Mouse (Mus musculus) intestine, embryonic 16.5 days (tissue): Measurements from ENCODE around the gene Dusp15. TPM values are rescaled to one million over a fixed set of nuclear protein-coding genes. Genes with fewer than 3 reads are reported as not detected.

ENCODE experiments used
- ATAC-seq: fragments of 200-750 bp; cut with Nextera tagmentation; 2 replicates; pipeline ENCODE4 v1.8.0; 2017; ENCODE audit warnings: moderate TSS enrichment, moderate library complexity
- H3K27ac ChIP-seq: fragments of 300-500 bp; sonication (generic); 2 replicates; pipeline ENCODE4 v1.5.1; 2014; ENCODE audit warnings: mild to moderate bottlenecking, low read length
- H3K27me3 ChIP-seq: fragments of 300-500 bp; sonication (generic); replicated peaks from 2 replicates; pipeline ENCODE4 v1.6.1; 2014; ENCODE audit warnings: low read length, control low read depth, mixed read lengths; ENCODE audit not compliant: control insufficient read depth, insufficient read depth
- H3K36me3 ChIP-seq: fragments of 300-500 bp; sonication (generic); 2 replicates; pipeline ENCODE4 v1.6.1; 2014; ENCODE audit warnings: low read length, control low read depth; ENCODE audit not compliant: control insufficient read depth, insufficient read depth
- H3K4me1 ChIP-seq: fragments of 300-500 bp; sonication (generic); 2 replicates; pipeline ENCODE4 v1.6.1; 2014; ENCODE audit warnings: low read length, control low read depth, mixed read lengths; ENCODE audit not compliant: control insufficient read depth, insufficient read depth
- H3K4me2 ChIP-seq: fragments of 300-500 bp; sonication (generic); 2 replicates; pipeline ENCODE4 v1.6.1; 2014; ENCODE audit warnings: low read depth, low read length, control low read depth
- H3K4me3 ChIP-seq: fragments of 300-500 bp; sonication (generic); 2 replicates; pipeline ENCODE4 v1.5.1; 2014; ENCODE audit warnings: mild to moderate bottlenecking, low read length
- H3K9ac ChIP-seq: fragments of 300-500 bp; sonication (generic); 2 replicates; pipeline ENCODE4 v1.6.1; 2014; ENCODE audit warnings: low read depth, low read length
- H3K9me3 ChIP-seq: fragments of 300-500 bp; sonication (generic); 2 replicates; pipeline ENCODE4 v1.6.1; 2016; ENCODE audit warnings: low read length, control low read depth; ENCODE audit not compliant: control insufficient read depth
- WGBS: fragments of 180-500 bp; shearing (Covaris S2); extraction: QIAGEN DNeasy Blood & Tissue Kit; methylation state at CpG from one replicate; pipeline ENCODE4 v1.1.7; 2014; 5-methylcytosine and 5-hydroxymethylcytosine counted together
- polyA plus RNA-seq: library from polyadenylated mRNA; unstranded; fragments of >200 nt; fragmentation: Nextera tagmentation; extraction: Ambion mirVana; gene quantifications from 2 replicates; pipeline ENCODE4 v1.2.1, GENCODE M21; 2015

The Dusp15 gene
- polyA plus RNA-seq, 1 experiment from 2014 or later = 0.13 TPM

DNA sequence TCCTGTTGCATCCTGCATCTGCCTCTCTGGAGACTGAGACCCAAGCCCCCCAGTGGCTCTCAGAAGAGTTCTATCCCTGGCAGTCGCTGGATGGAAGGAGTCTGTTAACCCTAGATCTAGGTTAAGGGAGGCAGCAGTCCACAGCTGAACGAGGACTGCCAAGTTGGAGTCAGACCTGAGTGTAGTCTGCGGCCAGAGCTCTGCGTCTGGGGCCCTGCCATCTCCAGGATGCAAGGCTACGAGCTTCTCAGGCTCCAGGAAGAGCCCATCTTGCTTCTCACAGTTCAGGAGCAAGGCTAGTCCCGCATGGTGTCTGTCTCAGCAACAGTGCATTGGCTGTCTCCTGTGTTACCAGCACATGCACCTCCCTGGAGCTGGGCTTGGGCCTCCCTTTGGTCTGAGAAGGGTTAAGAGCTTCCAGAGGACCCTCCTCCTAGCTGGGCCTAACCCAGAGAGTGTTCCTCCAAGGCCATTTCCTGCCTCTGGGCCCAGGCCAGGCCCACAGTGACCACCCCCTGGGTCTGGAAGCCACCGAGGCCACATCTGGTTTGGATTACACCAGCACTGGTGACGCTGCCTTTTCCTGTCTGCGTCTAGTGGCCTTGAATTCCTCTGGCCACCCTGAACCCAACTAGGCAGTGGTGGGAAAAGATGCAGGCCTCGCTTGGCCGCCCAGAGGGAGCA, 26.2 kb downstream of the Dusp15 start:
- H3K4me1 ChIP-seq = peaks cover 16% of the 10 kb centered on the region; the same call in 1 of the 2 replicates
- ATAC-seq = peak; percentile 57
- H3K4me3 ChIP-seq = no peak overlapping the region
- 50% methylated on average over 11 of the region's 11 CpGs for WGBS
- H3K4me2 ChIP-seq = no peak overlapping the region
- H3K9ac ChIP-seq = peak overlapping the region; percentile 8; the same call in 1 of the 2 replicates
- H3K27ac ChIP-seq = peak overlapping the region; percentile 11
- H3K27me3 ChIP-seq = no peaks in the 10 kb centered on the region
- H3K9me3 ChIP-seq = no peaks in the 10 kb centered on the region
- no peaks in the 10 kb centered on the region for H3K36me3 ChIP-seq

DNA sequence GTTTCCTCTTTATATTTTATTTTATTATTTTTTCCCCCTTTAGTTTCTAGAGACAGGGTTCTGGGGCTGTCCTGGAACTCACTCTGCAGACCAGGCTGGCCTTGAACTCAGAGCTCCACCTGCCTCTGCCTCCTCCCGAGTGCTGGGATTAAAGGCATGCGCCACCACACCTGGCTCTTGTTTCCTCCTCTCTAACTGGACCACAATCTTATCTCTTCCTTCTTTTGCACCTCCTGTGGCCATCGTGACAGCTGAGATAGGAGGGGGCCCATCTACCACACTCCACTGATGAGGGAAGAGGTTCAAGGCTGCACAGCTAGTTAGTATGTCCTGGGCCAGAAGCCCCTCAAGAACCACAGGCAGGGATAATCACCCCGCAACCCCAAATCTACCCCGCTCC, 27.0 kb downstream of the Dusp15 start:
- no peak for ATAC-seq
- H3K4me1 ChIP-seq = peaks cover 16% of the 10 kb centered on the region; the same call in 1 of the 2 replicates
- no peak overlapping the region for H3K9ac ChIP-seq
- H3K4me3 ChIP-seq = no peak overlapping the region
- H3K9me3 ChIP-seq = no peaks in the 10 kb centered on the region
- H3K27me3 ChIP-seq = no peaks in the 10 kb centered on the region
- no peaks in the 10 kb centered on the region for H3K36me3 ChIP-seq
- WGBS = 88% methylated on average over 5 of the region's 5 CpGs
- H3K27ac ChIP-seq = no peak overlapping the region
- no peak overlapping the region for H3K4me2 ChIP-seq

DNA sequence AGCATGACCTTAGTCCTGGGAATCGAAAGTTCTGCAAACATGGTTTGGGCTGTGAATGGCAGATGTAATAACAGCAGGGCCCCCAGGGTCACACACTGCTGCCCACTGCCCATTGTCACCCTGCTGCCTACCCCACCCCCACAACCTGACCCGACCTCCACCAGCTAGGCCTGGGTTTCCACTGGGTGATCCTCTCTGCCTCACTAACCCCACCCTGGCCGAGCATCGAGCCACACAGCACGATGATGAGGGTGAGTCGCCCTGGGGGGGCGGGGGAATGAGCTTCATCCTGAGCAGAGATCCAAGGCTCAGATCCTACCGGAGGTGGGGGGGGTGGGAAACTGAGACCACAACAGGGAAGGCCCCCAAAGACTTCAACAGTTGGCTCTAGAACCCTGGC, 27.4 kb downstream of the Dusp15 start:
- Histone ChIP-seq H3K9ac (no peak overlapping the region), H3K4me3 (no peak overlapping the region), H3K9me3 (no peaks in the 10 kb centered on the region), H3K27ac (no peak overlapping the region), H3K4me1 (peaks cover 16% of the 10 kb centered on the region; the same call in 1 of the 2 replicates), H3K27me3 (no peaks in the 10 kb centered on the region), H3K36me3 (no peaks in the 10 kb centered on the region), H3K4me2 (no peak overlapping the region)
- ATAC-seq = no peak
- 70% methylated on average over 7 of the region's 8 CpGs for WGBS

DNA sequence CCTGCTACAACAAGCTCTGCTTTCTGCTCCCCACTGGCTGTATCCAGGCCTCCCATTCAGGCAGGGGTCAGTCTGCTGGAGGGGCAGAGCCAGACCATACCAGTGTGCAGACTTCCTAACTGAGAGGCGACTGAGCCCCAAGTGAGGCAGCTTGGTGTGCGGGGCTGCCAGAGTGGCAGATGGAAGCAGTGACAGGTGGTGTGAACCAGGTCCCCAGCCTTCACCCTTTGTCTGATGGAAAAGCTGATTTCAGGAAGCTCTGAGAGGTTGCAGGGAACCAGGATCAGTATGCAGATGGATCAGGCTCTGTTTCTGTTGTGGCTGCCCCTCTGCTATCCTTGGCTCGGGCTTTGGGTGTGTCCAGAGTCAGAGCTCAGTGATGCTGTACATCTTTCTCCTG, 27.9 kb downstream of the Dusp15 start:
- WGBS = 78% methylated on average over 3 of the region's 3 CpGs
- Histone ChIP-seq H3K27ac (no peak overlapping the region), H3K4me1 (peaks cover 19% of the 10 kb centered on the region), H3K36me3 (no peaks in the 10 kb centered on the region), H3K4me3 (no peak overlapping the region), H3K27me3 (no peaks in the 10 kb centered on the region), H3K4me2 (no peak overlapping the region), H3K9ac (no peak overlapping the region), H3K9me3 (no peaks in the 10 kb centered on the region)
- ATAC-seq = no peak

DNA sequence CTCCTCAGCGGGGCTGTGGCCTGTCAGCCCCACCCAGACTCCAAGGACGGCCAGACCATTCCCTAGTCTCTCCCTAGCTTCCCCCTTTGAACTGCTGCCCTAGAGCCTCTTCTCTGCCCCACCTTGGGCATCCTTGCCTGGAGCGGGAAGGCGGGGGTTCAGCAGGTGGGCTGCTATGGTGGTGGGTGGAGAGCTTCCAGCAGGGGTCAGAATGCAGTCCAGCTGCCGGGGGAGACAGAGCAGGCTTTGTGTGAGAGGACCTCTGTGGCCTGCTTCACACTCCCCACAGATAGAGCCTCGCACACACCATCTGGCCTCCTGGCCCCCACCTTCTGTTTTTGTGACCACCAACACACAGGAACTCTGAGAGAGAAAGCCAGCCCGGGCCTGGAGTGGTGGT, 29.1 kb downstream of the Dusp15 start:
- Histone ChIP-seq H3K36me3 (no peaks in the 10 kb centered on the region), H3K4me1 (peaks cover 21% of the 10 kb centered on the region), H3K9me3 (no peaks in the 10 kb centered on the region), H3K27me3 (no peaks in the 10 kb centered on the region), H3K4me3 (no peak overlapping the region), H3K4me2 (no peak overlapping the region), H3K27ac (no peak overlapping the region), H3K9ac (no peak overlapping the region)
- WGBS = 27% methylated on average over 7 of the region's 7 CpGs
- no peak for ATAC-seq

DNA sequence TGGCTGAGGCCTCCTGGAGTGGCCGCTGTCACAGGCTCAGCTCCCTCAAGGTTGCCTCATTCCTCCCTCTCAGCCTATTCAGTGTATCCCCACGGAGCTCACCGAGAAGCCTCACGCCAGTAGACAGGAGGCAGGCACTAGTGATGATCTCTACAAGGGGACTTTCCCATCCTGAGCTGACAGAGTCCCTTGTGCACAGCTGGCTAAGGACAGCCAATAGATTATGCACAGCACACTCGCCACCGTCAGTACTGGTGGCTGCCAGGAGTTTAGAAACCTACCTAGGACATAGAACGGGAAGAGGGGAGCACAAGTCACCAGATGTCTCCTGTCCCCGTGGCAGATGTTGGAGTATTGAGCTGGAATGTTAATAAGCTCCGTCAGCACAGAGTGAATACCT, 33.8 kb downstream of the Dusp15 start:
- no peak for ATAC-seq
- Histone ChIP-seq H3K4me1 (peaks cover 13% of the 10 kb centered on the region), H3K9ac (no peak overlapping the region), H3K4me2 (no peak overlapping the region), H3K27me3 (peaks cover 11% of the 10 kb centered on the region), H3K27ac (no peak overlapping the region), H3K4me3 (no peak overlapping the region), H3K9me3 (no peaks in the 10 kb centered on the region), H3K36me3 (no peaks in the 10 kb centered on the region)
- WGBS = 45% methylated on average over 9 of the region's 9 CpGs

DNA sequence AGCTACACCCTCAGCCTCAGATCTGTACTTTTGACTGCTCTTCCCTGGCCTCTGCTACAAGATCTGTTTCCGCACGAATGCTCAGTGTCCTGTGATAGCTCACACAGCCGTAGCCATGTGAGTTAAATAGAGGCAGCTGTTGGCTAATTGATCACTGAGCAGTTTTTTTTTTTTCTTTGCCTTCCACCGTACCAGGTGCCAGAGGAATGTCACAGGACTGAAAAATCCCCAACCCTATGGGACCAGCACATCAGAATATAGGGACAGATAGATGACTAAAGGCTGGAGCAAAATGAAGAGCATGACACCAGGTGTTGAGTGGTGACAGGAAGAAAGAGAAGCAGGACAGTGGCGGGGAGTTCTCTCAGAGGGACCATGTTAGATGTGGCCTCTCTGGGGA, 35.4 kb downstream of the Dusp15 start:
- Histone ChIP-seq H3K9ac (no peak overlapping the region), H3K36me3 (no peaks in the 10 kb centered on the region), H3K4me2 (no peak overlapping the region), H3K4me3 (no peak overlapping the region), H3K27me3 (peaks cover 26% of the 10 kb centered on the region), H3K9me3 (no peaks in the 10 kb centered on the region), H3K27ac (no peak overlapping the region), H3K4me1 (peaks cover 11% of the 10 kb centered on the region)
- 57% methylated on average over 5 of the region's 5 CpGs for WGBS
- ATAC-seq = no peak

DNA sequence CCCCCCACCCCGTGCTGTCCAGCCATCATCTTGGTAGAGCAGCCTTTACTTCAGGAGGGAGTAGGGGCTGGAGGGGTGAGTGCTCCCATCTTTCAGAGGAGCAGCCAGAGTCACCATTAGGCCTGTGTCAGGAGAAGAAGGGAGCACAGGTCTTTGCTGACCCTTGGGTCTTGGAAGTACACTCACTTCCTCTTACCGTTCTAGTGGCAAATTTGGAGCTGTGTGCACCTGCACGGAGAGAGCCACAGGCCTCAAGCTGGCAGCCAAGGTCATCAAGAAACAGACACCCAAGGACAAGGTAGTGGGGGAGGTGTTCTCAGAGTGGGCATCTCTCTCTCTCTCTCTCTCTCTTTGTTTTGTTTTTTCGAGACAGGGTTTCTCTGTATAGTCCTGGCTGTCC, 36.0 kb downstream of the Dusp15 start:
- peaks cover 30% of the 10 kb centered on the region for H3K27me3 ChIP-seq
- ATAC-seq = no peak
- H3K4me3 ChIP-seq = no peak overlapping the region
- H3K27ac ChIP-seq = no peak overlapping the region
- no peaks in the 10 kb centered on the region for H3K9me3 ChIP-seq
- WGBS = 72% methylated on average over 4 of the region's 4 CpGs
- H3K36me3 ChIP-seq = no peaks in the 10 kb centered on the region
- H3K4me2 ChIP-seq = no peak overlapping the region
- H3K9ac ChIP-seq = no peak overlapping the region
- H3K4me1 ChIP-seq = peaks cover 7% of the 10 kb centered on the region

DNA sequence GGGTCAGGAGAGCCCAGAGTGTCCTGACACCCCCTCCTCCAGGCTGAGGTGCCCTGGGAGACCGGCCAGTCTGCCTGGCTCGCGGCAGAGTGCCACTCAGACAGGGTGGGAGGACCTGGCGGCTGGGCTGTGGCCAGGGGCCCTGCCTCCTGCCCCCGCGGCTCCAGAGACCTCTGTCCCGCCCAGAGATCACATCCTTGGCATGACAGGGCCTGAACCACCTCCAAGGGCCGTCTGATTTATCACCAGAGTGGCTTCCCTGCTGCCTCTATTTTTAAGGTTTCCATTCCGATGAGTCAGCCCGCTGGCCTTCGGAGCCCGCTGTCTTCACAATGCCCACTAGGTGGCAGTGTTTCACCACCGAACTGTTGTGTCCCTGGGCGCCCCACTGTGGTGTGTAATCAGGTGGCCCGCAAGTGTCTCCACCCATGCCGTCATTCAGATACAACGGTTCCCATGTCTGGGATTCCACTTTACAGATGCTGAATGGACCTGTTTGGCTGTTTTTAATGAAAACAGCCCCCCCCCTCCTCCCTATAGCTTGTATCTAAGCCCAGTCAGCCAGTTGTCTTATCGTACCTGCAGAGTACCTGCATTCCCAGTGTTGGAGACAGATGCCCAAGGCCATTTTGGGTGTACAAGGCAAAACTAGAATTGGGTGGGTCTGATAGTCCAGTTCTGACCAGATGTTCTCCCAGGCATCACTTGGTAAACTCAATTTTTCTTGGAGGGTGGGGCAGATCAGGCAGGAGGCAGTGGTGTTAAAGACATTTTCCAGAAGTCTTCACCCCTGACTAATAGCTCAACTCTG, 37.0 kb downstream of the Dusp15 start:
- peak; percentile 76 for ATAC-seq
- Histone ChIP-seq H3K36me3 (no peaks in the 10 kb centered on the region), H3K27ac (no peak overlapping the region), H3K4me3 (no peak overlapping the region), H3K27me3 (peaks cover 30% of the 10 kb centered on the region), H3K4me2 (peak overlapping the region; percentile 43), H3K9me3 (no peaks in the 10 kb centered on the region), H3K9ac (no peak overlapping the region), H3K4me1 (peaks cover 7% of the 10 kb centered on the region)
- WGBS = 4% methylated on average over 18 of the region's 18 CpGs
